Mouse (Mus musculus): ENCODE results near the gene Abraxas2. TPM values are rescaled to one million over a fixed set of nuclear protein-coding genes. Genes with fewer than 3 reads are reported as not detected.

Gene Abraxas2
- polyA plus RNA-seq, 1 experiment from 2014 or later: 38.7 TPM

DNA sequence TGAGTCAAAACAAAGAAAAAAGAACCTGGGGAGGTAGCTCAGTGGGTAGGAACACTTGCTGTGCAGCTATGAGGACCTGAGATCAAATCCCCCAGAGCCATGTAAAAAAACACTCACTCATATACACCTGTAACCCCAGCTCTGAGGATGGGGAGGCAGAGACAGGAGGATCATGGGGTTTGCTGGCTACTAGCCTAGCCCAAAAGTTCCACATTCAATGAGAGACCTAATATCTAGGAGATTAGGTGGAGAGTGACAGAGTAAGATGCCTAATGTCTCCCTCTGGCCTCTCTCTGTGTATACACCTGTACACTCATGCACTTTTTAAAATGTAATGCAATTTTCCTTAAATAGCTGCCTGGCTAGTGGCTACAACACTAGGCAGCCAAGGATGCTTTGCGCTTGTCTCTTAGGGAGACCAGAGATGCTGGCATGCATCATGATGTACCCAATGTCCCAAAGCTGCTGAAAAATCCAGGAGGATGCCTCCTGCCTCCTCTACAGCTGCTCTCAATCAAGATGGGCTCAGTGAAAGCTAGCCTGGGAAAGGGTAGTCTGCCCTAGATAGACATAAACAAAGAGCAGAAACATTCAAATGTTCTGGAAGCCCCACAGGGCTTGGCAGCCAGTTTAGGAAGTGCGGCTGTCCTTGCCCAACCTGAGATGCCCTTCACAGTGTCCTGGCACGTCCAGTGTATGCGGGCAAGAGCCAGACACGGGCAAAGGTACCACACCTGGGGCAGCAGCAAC is 32.7 kb downstream of the Abraxas2 start:
- no peaks in the 10 kb centered on the region for H3K4me1 ChIP-seq (ENCODE audit: control insufficient read depth, insufficient read depth, low read length)
- no peak overlapping the region for H3K9ac ChIP-seq (ENCODE audit: low read length)
- no peak overlapping the region for H3K4me2 ChIP-seq
- WGBS: 77% methylated on average over 5 of the region's 5 CpGs
- DNase-seq (ENCODE audit: low spot score, missing footprints): no peak
- no peak for ATAC-seq (ENCODE audit: low FRiP score)
- H3K36me3 ChIP-seq (ENCODE audit: control insufficient read depth, insufficient read depth, low read length): no peaks in the 10 kb centered on the region
- H3K4me3 ChIP-seq (ENCODE audit: low read depth, low read length): no peak overlapping the region
- no peak overlapping the region for H3K27ac ChIP-seq (ENCODE audit: low read depth, low read length)
- H3K9me3 ChIP-seq (ENCODE audit: control insufficient read depth, low read length): no peaks in the 10 kb centered on the region; the same call in 1 of the 2 replicates
- H3K27me3 ChIP-seq (ENCODE audit: control insufficient read depth, insufficient read depth, low read length): no peaks in the 10 kb centered on the region

GRCm38 (mm10) chr7:132892311-132892661 is 33.3 kb downstream of the Abraxas2 start:
- Histone ChIP-seq H3K36me3 (ENCODE audit: control insufficient read depth, insufficient read depth, low read length) (no peaks in the 10 kb centered on the region), H3K4me3 (ENCODE audit: low read depth, low read length) (no peak overlapping the region), H3K4me2 (no peak overlapping the region), H3K4me1 (ENCODE audit: control insufficient read depth, insufficient read depth, low read length) (no peaks in the 10 kb centered on the region), H3K27ac (ENCODE audit: low read depth, low read length) (no peak overlapping the region), H3K27me3 (ENCODE audit: control insufficient read depth, insufficient read depth, low read length) (no peaks in the 10 kb centered on the region), H3K9ac (ENCODE audit: low read length) (no peak overlapping the region), H3K9me3 (ENCODE audit: control insufficient read depth, low read length) (no peaks in the 10 kb centered on the region; the same call in 1 of the 2 replicates)
- DNase-seq (ENCODE audit: low spot score, missing footprints): no peak
- 53% methylated on average over 4 of the region's 4 CpGs for WGBS
- ATAC-seq (ENCODE audit: low FRiP score): no peak

- peak; percentile 51 for DNase-seq (ENCODE audit: low spot score, missing footprints)
- Histone ChIP-seq H3K27me3 (ENCODE audit: control insufficient read depth, insufficient read depth, low read length) (no peaks in the 10 kb centered on the region), H3K4me1 (ENCODE audit: control insufficient read depth, insufficient read depth, low read length) (no peaks in the 10 kb centered on the region), H3K27ac (ENCODE audit: low read depth, low read length) (no peak overlapping the region), H3K9me3 (ENCODE audit: control insufficient read depth, low read length) (no peaks in the 10 kb centered on the region; the same call in 1 of the 2 replicates), H3K4me3 (ENCODE audit: low read depth, low read length) (no peak overlapping the region), H3K9ac (ENCODE audit: low read length) (no peak overlapping the region), H3K4me2 (no peak overlapping the region), H3K36me3 (ENCODE audit: control insufficient read depth, insufficient read depth, low read length) (no peaks in the 10 kb centered on the region)
- 78% methylated on average over 7 of the region's 7 CpGs for WGBS
- ATAC-seq (ENCODE audit: low FRiP score): no peak
Measured at GRCm38 (mm10) chr7:132892806-132893205, 33.8 kb downstream of the Abraxas2 start.

DNA sequence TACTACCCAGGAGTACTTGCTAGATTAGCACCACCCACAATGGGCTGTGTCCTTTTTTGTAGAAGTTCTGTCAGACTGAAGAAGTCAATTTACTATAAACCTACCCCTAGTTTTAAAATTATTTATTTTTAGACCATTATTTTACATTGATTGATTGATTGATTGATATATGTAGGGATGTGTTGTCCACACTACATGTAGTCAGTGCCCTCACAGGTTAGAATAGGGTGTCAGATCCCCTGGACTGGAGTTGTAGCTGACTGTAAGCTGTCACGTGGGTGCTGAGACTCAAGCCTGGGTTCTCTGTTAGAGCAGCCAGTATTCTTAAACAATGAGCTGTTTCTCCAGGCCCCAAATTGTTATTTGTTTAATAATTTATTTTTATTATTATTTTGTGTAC is 34.3 kb downstream of the Abraxas2 start:
- Histone ChIP-seq H3K4me2 (no peak overlapping the region), H3K4me1 (ENCODE audit: control insufficient read depth, insufficient read depth, low read length) (no peaks in the 10 kb centered on the region), H3K27ac (ENCODE audit: low read depth, low read length) (no peak overlapping the region), H3K9me3 (ENCODE audit: control insufficient read depth, low read length) (no peaks in the 10 kb centered on the region; the same call in 1 of the 2 replicates), H3K36me3 (ENCODE audit: control insufficient read depth, insufficient read depth, low read length) (no peaks in the 10 kb centered on the region), H3K4me3 (ENCODE audit: low read depth, low read length) (no peak overlapping the region), H3K27me3 (ENCODE audit: control insufficient read depth, insufficient read depth, low read length) (no peaks in the 10 kb centered on the region), H3K9ac (ENCODE audit: low read length) (no peak overlapping the region)
- DNase-seq (ENCODE audit: low spot score, missing footprints) (no peak), ATAC-seq (ENCODE audit: low FRiP score) (no peak)
- WGBS: 83% methylated on average over 1 of the region's 1 CpGs

- 87% methylated on average over 7 of the region's 7 CpGs for WGBS
- no peak overlapping the region for H3K4me3 ChIP-seq (ENCODE audit: low read depth, low read length)
- ATAC-seq (ENCODE audit: low FRiP score) (no peak), DNase-seq (ENCODE audit: low spot score, missing footprints) (no peak)
- no peak overlapping the region for H3K4me2 ChIP-seq
- H3K36me3 ChIP-seq (ENCODE audit: control insufficient read depth, insufficient read depth, low read length): no peaks in the 10 kb centered on the region
- H3K9me3 ChIP-seq (ENCODE audit: control insufficient read depth, low read length): no peaks in the 10 kb centered on the region; the same call in 1 of the 2 replicates
- no peak overlapping the region for H3K27ac ChIP-seq (ENCODE audit: low read depth, low read length)
- H3K4me1 ChIP-seq (ENCODE audit: control insufficient read depth, insufficient read depth, low read length): no peaks in the 10 kb centered on the region
- H3K9ac ChIP-seq (ENCODE audit: low read length): no peak overlapping the region
- no peaks in the 10 kb centered on the region for H3K27me3 ChIP-seq (ENCODE audit: control insufficient read depth, insufficient read depth, low read length)
Measured at GRCm38 (mm10) chr7:132894841-132895555, 36.0 kb downstream of the Abraxas2 start.

- no peak for ATAC-seq (ENCODE audit: low FRiP score)
- H3K9me3 ChIP-seq (ENCODE audit: control insufficient read depth, low read length): no peaks in the 10 kb centered on the region; the same call in 1 of the 2 replicates
- no peak overlapping the region for H3K4me2 ChIP-seq
- H3K27me3 ChIP-seq (ENCODE audit: control insufficient read depth, insufficient read depth, low read length): no peaks in the 10 kb centered on the region
- H3K27ac ChIP-seq (ENCODE audit: low read depth, low read length): no peak overlapping the region
- no peaks in the 10 kb centered on the region for H3K4me1 ChIP-seq (ENCODE audit: control insufficient read depth, insufficient read depth, low read length)
- H3K9ac ChIP-seq (ENCODE audit: low read length): no peak overlapping the region
- no peak overlapping the region for H3K4me3 ChIP-seq (ENCODE audit: low read depth, low read length)
- H3K36me3 ChIP-seq (ENCODE audit: control insufficient read depth, insufficient read depth, low read length): no peaks in the 10 kb centered on the region
- DNase-seq (ENCODE audit: low spot score, missing footprints): no peak
- WGBS: 88% methylated on average over 9 of the region's 9 CpGs
Measured at GRCm38 (mm10) chr7:132896206-132896815, 37.3 kb downstream of the Abraxas2 start.

GRCm38 (mm10) chr7:132897258-132897657 is 38.2 kb downstream of the Abraxas2 start:
- Histone ChIP-seq H3K27me3 (ENCODE audit: control insufficient read depth, insufficient read depth, low read length) (no peaks in the 10 kb centered on the region), H3K4me1 (ENCODE audit: control insufficient read depth, insufficient read depth, low read length) (no peaks in the 10 kb centered on the region), H3K4me3 (ENCODE audit: low read depth, low read length) (no peak overlapping the region), H3K27ac (ENCODE audit: low read depth, low read length) (no peak overlapping the region), H3K9me3 (ENCODE audit: control insufficient read depth, low read length) (no peaks in the 10 kb centered on the region; the same call in 1 of the 2 replicates), H3K36me3 (ENCODE audit: control insufficient read depth, insufficient read depth, low read length) (no peaks in the 10 kb centered on the region), H3K9ac (ENCODE audit: low read length) (no peak overlapping the region), H3K4me2 (no peak overlapping the region)
- DNase-seq (ENCODE audit: low spot score, missing footprints): no peak
- whole genome bisulfite sequencing: 82% methylated on average over 10 of the region's 10 CpGs
- ATAC-seq (ENCODE audit: low FRiP score): no peak

GRCm38 (mm10) chr7:132898234-132898633 is 39.2 kb downstream of the Abraxas2 start:
- ATAC-seq (ENCODE audit: low FRiP score) (no peak), DNase-seq (ENCODE audit: low spot score, missing footprints) (peak; percentile 85)
- Histone ChIP-seq H3K4me2 (no peak overlapping the region), H3K4me3 (ENCODE audit: low read depth, low read length) (no peak overlapping the region), H3K27ac (ENCODE audit: low read depth, low read length) (no peak overlapping the region), H3K9ac (ENCODE audit: low read length) (no peak overlapping the region), H3K36me3 (ENCODE audit: control insufficient read depth, insufficient read depth, low read length) (no peaks in the 10 kb centered on the region), H3K27me3 (ENCODE audit: control insufficient read depth, insufficient read depth, low read length) (no peaks in the 10 kb centered on the region), H3K4me1 (ENCODE audit: control insufficient read depth, insufficient read depth, low read length) (no peaks in the 10 kb centered on the region), H3K9me3 (ENCODE audit: control insufficient read depth, low read length) (no peaks in the 10 kb centered on the region; the same call in 1 of the 2 replicates)
- 93% methylated on average over 2 of the region's 2 CpGs for WGBS
